Mouse (Mus musculus) hindbrain, embryonic 10.5 days (tissue): ENCODE measurements around the gene Tsc22d3. TPM values are rescaled to one million over a fixed set of nuclear protein-coding genes. Genes with fewer than 3 reads are reported as not detected.

Experiments used
- DNase-seq: peaks from one replicate; pipeline ENCODE4 v3.0.0-alpha.2; 2017; ENCODE audit warnings: low spot score
- H3K27ac ChIP-seq: fragments of 300-500 bp; sonication (generic); 2 replicates; pipeline ENCODE4 v1.5.1; 2016; ENCODE audit warnings: mild to moderate bottlenecking, moderate library complexity
- H3K27me3 ChIP-seq: fragments of 300-500 bp; sonication (generic); 2 replicates; pipeline ENCODE4 v1.6.1; 2016; ENCODE audit warnings: mild to moderate bottlenecking; ENCODE audit not compliant: poor library complexity, insufficient read depth, severe bottlenecking
- H3K36me3 ChIP-seq: fragments of 300-500 bp; sonication (generic); 2 replicates; pipeline ENCODE4 v1.6.1; 2016; ENCODE audit warnings: mild to moderate bottlenecking, moderate library complexity
- H3K4me1 ChIP-seq: fragments of 300-500 bp; sonication (generic); replicated peaks from 2 replicates; pipeline ENCODE4 v1.6.1; 2016; ENCODE audit warnings: mild to moderate bottlenecking
- H3K4me3 ChIP-seq: fragments of 300-500 bp; sonication (generic); 2 replicates; pipeline ENCODE4 v1.5.1; 2016; ENCODE audit warnings: mild to moderate bottlenecking, moderate library complexity
- H3K9me3 ChIP-seq: fragments of 300-500 bp; sonication (generic); 2 replicates; pipeline ENCODE4 v1.6.1; 2016; ENCODE audit warnings: mild to moderate bottlenecking, moderate library complexity
- WGBS: fragments of 180-500 bp; shearing (Covaris S2); methylation state at CpG from one replicate; pipeline ENCODE4 v1.1.7; 2016; 5-methylcytosine and 5-hydroxymethylcytosine counted together
- polyA plus RNA-seq: library from polyadenylated mRNA; unstranded; fragments of >200 nt; fragmentation: Nextera tagmentation; extraction: Ambion mirVana; gene quantifications from 2 replicates; pipeline ENCODE4 v1.2.1, GENCODE M21; 2016

The Tsc22d3 gene
- polyA plus RNA-seq, 1 experiment from 2014 or later = 122 TPM

DNA sequence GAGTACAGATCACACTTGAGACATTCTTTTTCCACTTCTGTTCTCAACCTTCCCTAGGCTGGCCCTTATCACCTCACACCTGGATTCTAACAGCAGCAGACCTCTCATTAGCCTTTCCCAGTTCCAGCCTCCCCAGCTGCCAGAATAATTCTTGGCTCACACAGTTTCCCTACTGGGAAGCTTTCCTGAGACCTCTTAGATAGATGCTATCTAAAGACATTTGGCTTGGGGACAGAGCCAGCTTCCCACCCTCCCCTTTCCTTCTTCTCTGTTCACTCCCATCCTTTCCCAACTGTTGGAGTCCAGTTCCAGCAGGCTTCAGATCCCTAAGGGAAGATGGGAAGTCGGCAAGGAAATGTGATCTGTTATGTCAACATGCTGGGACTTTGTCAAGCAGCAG, 65.0 kb downstream of the Tsc22d3 start:
- 0 out of 2 replicates have a peak, but pooled peaks cover 3% of the 10 kb centered on the region for H3K4me1 ChIP-seq
- DNase-seq = no peak
- H3K27ac ChIP-seq = no peak overlapping the region
- H3K36me3 ChIP-seq = peaks cover 4% of the 10 kb centered on the region
- peaks cover 69% of the 10 kb centered on the region for H3K27me3 ChIP-seq
- no peaks in the 10 kb centered on the region for H3K9me3 ChIP-seq
- no peak overlapping the region for H3K4me3 ChIP-seq
- WGBS = 60% methylated on average over 1 of the region's 1 CpGs

DNA sequence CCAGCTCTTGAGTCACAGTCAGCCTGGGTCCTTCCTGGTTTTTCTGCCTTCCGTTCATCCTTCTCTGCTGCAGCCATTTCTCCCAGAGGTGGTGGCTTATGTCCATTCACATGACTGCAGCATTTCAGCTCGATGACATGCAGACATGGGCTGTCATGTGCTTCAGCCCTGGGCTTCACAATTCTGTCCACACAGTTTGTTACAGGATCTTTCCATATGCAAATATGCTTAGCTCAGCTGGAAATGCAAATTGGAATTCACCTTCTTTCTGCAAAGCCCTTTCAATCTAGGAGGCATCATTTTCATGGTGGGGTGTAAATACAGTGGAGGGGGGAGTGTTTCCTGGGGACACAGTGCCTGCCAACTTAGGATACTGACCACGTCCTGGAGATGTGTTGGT, 66.2 kb downstream of the Tsc22d3 start:
- WGBS = 74% methylated on average over 3 of the region's 3 CpGs
- DNase-seq = no peak
- H3K4me3 ChIP-seq = no peak overlapping the region
- H3K36me3 ChIP-seq = no peaks in the 10 kb centered on the region
- no peaks in the 10 kb centered on the region for H3K9me3 ChIP-seq
- no peaks in the 10 kb centered on the region for H3K4me1 ChIP-seq
- H3K27ac ChIP-seq = no peak overlapping the region
- H3K27me3 ChIP-seq = peaks cover 76% of the 10 kb centered on the region

DNA sequence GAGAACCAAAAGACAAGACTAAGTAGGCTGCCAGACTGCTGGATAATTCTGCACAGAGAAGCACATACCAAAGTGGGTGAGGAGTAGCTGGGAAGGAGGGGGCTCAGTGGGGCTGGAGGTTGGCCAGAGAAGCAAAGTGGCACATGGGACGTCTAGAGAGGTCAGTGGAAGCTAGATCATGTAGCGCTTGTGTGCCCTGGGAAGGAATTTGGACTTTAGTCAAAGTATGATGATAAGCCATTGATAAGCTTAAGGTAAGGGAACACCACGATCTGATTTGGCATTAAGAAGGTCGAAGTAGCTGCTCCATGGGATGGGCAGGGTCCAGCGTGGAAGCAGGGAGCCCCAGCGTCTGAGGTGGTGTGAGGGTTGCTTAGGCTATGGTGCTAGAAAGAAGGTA, 68.1 kb downstream of the Tsc22d3 start:
- Histone ChIP-seq H3K9me3 (no peaks in the 10 kb centered on the region), H3K27ac (no peak overlapping the region), H3K4me1 (no peaks in the 10 kb centered on the region), H3K4me3 (no peak overlapping the region), H3K36me3 (no peaks in the 10 kb centered on the region), H3K27me3 (peaks cover 75% of the 10 kb centered on the region)
- no peak for DNase-seq
- 88% methylated on average over 6 of the region's 6 CpGs for WGBS

DNA sequence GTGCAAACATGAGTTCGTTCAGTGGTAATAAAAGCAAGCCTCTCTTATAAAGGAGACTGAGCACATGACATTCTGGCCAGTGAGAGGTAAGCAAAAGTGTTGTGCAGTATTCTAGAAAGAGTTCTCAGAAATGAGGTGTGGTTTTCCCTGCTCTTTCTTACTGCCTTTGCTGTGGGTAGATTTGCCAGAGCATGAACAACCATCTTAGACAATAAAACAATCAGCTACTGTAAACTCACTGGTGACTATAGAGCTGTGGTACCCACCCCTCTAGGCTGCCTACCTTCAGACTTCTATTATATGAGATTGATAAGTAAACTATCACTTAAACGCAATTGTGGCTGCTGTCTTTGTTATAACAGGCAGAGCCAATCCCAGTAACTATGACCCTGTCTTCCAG, 69.1 kb downstream of the Tsc22d3 start:
- Histone ChIP-seq H3K27ac (no peak overlapping the region), H3K9me3 (no peaks in the 10 kb centered on the region), H3K4me3 (no peak overlapping the region), H3K27me3 (peaks cover 81% of the 10 kb centered on the region), H3K36me3 (no peaks in the 10 kb centered on the region), H3K4me1 (no peaks in the 10 kb centered on the region)
- WGBS = 84% methylated on average over 2 of the region's 2 CpGs
- no peak for DNase-seq

DNA sequence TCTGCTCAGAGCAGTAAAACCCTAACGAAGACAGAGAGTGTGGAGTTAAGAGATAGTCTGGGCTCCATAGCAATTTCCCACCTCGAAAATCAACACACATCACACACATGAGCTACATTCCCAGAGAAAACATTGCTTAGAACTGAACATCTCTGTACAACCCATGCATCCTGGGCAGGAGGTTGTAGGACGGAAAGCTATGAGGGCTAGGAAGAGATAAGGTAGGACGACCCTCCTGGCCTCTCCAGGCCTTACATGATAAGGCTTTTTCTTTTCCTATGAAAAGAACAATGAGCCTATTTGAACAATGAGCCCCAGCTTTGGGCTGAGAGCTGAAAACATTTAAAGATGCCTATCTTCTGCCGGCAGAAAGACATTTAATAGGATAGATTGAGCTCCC, 69.8 kb downstream of the Tsc22d3 start:
- Histone ChIP-seq H3K4me3 (no peak overlapping the region), H3K27me3 (peaks cover 82% of the 10 kb centered on the region), H3K27ac (no peak overlapping the region), H3K36me3 (no peaks in the 10 kb centered on the region), H3K9me3 (no peaks in the 10 kb centered on the region), H3K4me1 (no peaks in the 10 kb centered on the region)
- WGBS = 77% methylated on average over 5 of the region's 5 CpGs
- no peak for DNase-seq

DNA sequence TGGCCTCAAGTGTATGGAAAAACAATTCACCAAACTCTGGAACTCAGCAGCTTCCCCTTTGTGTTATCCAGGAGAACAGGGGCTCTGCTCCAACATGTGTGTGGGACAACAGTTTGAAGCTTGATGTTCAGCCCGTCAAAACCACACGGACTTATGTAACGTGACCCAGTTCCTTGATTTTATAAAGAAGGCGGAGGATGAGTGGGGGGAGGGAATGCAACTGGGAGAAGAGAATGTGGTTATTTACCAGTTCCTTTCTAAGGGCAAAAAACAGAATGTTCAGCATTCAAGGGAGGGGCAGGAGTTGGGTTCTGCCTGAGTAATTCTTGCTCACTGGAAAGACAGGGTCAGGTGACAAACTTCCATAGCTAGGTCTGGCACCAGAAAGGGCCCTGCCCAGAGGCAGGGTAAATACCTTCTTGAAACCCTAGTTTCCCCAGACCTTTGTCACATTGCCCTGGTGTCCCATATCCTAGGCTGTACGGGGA, 71.3 kb downstream of the Tsc22d3 start:
- no peak overlapping the region for H3K4me3 ChIP-seq
- no peaks in the 10 kb centered on the region for H3K9me3 ChIP-seq
- no peaks in the 10 kb centered on the region for H3K36me3 ChIP-seq
- no peaks in the 10 kb centered on the region for H3K4me1 ChIP-seq
- DNase-seq = no peak
- 72% methylated on average over 5 of the region's 5 CpGs for WGBS
- H3K27ac ChIP-seq = no peak overlapping the region
- peaks cover 73% of the 10 kb centered on the region for H3K27me3 ChIP-seq

DNA sequence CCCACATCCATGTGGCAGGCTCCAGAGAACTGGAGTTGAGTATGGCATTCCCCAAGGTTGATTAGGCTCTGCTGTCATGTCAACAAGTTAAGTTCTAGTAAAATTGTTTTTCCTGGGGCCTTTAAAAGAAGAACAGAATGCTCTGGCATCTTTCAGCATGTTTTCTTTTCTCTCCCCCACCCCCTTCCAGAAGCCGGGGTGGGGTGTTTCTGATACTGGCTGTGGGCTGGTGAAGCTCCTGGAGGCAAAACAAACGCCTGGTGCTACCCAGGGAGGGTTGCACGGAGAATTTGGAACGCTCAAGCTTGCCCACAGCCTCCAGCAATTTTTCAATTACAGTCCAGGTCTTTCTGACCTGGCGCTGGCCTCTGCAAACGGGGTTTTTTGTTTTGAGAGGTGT, 73.2 kb downstream of the Tsc22d3 start:
- no peaks in the 10 kb centered on the region for H3K9me3 ChIP-seq

DNA sequence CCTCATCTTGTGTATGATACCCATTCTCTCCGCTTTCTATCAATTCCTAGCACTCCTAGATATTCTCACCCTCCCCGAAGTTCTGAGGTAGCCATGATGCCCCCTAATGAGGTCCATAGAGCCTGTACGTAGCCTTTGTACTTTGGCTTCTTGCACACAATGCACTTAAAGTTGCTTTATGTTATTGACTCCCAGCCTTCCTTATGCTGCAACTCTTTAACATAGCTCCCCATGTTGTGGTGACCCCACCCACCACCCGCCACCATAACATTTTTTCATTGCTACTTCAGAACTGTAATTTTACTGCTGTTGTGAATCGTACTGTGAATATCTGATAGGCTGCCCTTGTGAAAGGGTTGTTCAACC, 74.2 kb downstream of the Tsc22d3 start:
- H3K4me3 ChIP-seq = no peak overlapping the region
- 90% methylated on average over 5 of the region's 5 CpGs for WGBS
- H3K27ac ChIP-seq = no peak overlapping the region
- no peak for DNase-seq
- 0 out of 2 replicates have a peak, but pooled peaks cover 3% of the 10 kb centered on the region for H3K4me1 ChIP-seq
- no peaks in the 10 kb centered on the region for H3K36me3 ChIP-seq
- H3K27me3 ChIP-seq = peaks cover 69% of the 10 kb centered on the region
- no peaks in the 10 kb centered on the region for H3K9me3 ChIP-seq

More for the DNA sequence above, 73.2 kb downstream of the Tsc22d3 start:
- Histone ChIP-seq H3K27ac (no peak overlapping the region), H3K4me1 (no peaks in the 10 kb centered on the region), H3K4me3 (no peak overlapping the region), H3K36me3 (no peaks in the 10 kb centered on the region), H3K27me3 (peaks cover 71% of the 10 kb centered on the region)
- 59% methylated on average over 6 of the region's 6 CpGs for WGBS
- DNase-seq = no peak

DNA sequence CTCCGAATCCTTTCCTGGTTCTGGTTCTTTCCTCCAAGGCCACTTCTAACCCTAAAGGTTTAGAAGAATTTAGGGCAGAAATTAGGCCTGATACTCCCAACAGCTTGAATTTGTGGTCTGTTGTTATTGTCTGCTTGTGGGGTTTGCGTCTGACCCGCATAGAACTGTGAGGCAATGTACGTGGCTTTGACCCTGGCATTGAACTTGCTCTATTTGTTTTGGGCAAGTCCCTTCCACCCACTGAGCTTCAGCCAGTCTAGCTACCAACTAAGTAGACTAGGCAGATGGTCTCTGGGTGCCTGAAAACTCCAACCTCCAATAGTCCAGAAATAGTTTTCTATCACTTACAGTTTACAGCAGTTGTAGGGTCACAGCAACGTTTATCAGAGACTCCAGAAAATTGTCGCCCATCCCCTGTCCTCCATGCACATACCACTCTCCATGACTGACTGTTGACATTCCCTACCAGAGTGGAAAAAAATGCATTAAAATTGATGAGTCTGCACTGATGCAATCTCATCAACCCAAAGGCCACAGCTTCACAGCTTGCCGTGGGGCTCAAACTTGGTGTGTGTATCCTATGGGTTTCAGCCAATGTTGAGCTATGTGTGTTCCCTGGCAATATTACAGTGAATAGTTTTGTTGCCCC, 74.7 kb downstream of the Tsc22d3 start:
- DNase-seq = no peak
- H3K27me3 ChIP-seq = peaks cover 69% of the 10 kb centered on the region
- H3K36me3 ChIP-seq = no peaks in the 10 kb centered on the region
- no peak overlapping the region for H3K27ac ChIP-seq
- H3K9me3 ChIP-seq = no peaks in the 10 kb centered on the region
- no peak overlapping the region for H3K4me3 ChIP-seq
- WGBS = 89% methylated on average over 7 of the region's 7 CpGs
- peaks cover 5% of the 10 kb centered on the region; the same call in 1 of the 2 replicates for H3K4me1 ChIP-seq

DNA sequence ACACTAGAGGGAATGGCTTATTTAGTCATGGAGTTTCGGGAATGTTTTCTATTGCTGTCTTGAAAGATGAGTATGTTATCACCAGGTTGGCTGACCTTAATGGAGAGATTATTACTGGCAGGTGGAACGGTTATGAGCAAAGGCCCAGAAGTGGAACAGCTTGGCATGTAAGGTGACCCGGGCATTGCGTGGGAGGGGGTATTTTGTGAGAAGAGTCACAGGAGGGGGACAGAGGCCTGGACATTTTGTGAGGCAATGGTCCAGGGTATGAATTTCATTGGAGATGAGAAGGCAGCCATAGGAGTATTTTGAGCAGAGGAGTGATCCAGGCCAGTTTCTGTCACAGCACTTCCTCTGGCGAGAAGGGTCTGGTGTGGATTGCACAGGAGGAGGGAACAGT, 76.2 kb downstream of the Tsc22d3 start:
- Histone ChIP-seq H3K4me1 (peaks cover 9% of the 10 kb centered on the region), H3K4me3 (no peak overlapping the region), H3K9me3 (no peaks in the 10 kb centered on the region), H3K27ac (no peak overlapping the region), H3K36me3 (no peaks in the 10 kb centered on the region), H3K27me3 (peaks cover 69% of the 10 kb centered on the region)
- WGBS = 89% methylated on average over 5 of the region's 5 CpGs
- no peak for DNase-seq

DNA sequence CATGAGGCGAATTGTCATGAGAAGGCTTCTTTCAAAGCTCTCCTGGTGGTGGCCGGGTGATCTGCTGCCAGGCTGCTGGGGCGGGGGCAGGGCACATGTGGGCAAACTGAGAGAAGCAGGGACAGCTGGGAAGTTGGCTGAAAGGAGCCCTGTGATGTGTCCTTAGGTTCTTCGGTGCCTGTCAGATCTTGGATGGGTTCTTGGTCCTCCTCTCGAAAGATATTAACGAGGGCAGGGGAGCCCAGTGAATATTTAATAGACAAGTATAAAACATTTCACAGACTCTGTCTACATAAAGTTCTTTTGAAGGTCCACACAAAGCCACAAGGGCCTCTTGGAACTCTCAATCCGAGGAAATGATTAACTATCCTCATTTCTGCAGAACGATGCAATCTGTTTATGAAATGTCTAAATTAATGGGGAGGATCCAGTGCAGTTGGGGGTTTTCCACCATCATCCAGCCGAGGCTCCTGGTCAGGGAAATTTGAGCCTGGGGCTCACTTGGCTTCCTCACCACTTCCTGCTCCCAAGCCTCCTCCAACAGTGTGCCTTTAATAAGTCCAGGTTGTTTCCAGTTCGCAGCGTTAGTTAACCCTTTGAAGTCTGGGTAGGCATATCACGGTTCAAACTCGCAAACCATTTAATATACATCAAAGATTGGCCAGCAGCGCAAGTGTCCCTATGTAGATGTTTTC, 78.2 kb downstream of the Tsc22d3 start:
- no peaks in the 10 kb centered on the region for H3K36me3 ChIP-seq
- WGBS = 65% methylated on average over 14 of the region's 14 CpGs
- H3K4me1 ChIP-seq = peaks cover 9% of the 10 kb centered on the region
- H3K27ac ChIP-seq = no peak overlapping the region
- H3K4me3 ChIP-seq = no peak overlapping the region
- no peaks in the 10 kb centered on the region for H3K9me3 ChIP-seq
- no peak for DNase-seq
- H3K27me3 ChIP-seq = peaks cover 73% of the 10 kb centered on the region

DNA sequence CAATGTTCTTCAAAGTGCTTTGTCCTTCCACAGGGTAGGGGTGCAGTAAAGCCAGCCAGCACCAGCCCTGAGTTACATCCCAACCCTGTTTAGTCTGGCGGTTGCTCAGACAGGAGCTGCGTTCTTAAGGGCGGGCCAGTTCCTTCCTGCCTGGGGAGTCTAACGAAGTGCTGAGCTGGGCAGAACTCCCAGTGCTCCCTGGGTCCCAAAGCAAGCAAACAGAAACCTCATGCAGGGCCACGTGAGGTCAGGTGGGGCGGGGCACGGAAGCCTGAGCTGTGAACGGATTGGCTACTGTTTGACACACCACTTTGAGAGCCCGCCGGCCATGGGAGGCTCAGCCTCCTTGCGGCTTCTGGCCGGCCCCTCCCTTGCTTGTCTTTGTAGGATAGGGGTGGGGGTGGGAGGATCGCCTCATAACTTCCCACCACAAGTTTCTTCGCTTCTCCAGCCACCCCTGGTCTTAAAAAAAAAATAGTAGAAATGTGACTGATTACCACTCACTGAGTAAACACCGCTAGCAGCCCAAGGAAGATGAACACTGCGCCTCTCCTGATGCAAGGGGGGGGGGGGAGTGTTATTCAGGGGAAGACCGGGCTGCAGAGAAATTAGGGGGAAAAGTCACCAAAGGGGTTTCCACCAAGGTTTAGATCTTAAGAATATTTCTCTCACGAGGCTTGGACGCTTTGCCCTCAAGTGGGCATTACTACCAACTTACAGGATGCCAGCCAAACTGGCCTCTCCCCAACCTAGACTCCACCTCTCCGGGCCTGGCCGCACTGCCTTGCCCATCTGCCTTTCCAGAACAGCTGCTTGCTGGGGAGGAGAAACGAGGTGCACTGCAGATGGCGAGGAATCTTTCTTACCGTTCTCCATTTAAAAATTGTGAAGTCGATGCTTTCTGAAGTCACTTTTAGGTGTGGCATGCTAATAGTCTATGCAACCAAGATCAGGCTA, 80.0 kb downstream of the Tsc22d3 start:
- Histone ChIP-seq H3K27me3 (peaks cover 75% of the 10 kb centered on the region), H3K27ac (peak overlapping the region; percentile 73), H3K36me3 (no peaks in the 10 kb centered on the region), H3K9me3 (no peaks in the 10 kb centered on the region), H3K4me3 (peak overlapping the region; percentile 39), H3K4me1 (peaks cover 9% of the 10 kb centered on the region)
- 24% methylated on average over 25 of the region's 25 CpGs for WGBS
- peak; percentile 79 for DNase-seq
